Mouse (Mus musculus): ENCODE data around the gene Gm10234. TPM values are rescaled to one million over a fixed set of nuclear protein-coding genes. Genes with fewer than 3 reads are reported as not detected.

Gm10234 gene
- polyA plus RNA-seq (2021; fragmentation: Nextera tagmentation): not detected in 2 replicates
- long read RNA-seq, experiment 1: 0 reads
- long read RNA-seq, experiment 2: 0 reads

DNA sequence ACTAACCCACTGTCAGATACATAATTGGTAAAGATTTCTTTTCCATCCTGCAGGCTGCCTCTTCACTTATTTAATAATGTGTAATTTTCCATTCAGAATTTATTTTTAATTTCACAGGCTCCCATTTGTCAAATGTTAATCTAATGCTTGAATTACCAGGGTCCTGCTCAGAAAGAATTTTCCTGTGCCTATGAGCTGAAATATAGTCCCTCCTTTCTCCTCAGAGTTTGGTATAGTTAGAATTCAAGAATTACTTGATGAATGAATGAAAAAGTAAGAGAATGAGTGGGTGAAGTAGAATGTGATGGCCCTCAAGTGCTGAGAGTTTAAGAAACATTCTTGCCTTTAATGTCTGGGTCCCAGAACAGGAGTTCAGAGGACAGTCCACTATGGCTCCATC is at the start of gene Gm10234:
Gene Gm10234, plus strand, starts transcription at position 301 of the 400 bp plus-strand sequence.

Other genes with a start within 250 kb of the Gm10234 start
- gene Kbtbd8, start 204.9 kb upstream of the Gm10234 start, polyA plus RNA-seq (2021; fragmentation: Nextera tagmentation): 1.6 and 2.0 TPM in 2 replicates

All from left cerebral cortex, adult 6 months (tissue).